8 mouse cellular contexts compared by ENCODE assay signal in genomic region chr1:75458789-75459684, GRCm38 (mm10). TPM values are rescaled to one million over a fixed set of nuclear protein-coding genes. Genes with fewer than 3 reads are reported as not detected.
DNase-seq lines count a peak whose midpoint lies in the region; ATAC-seq and TF ChIP-seq lines count a peak whose summit lies in the region.

No protein-coding gene starts in this region.

- no peak for ATAC-seq in erythroblast, adult 5-6 weeks (replicated peaks; ENCODE audit: low FRiP score, poor library complexity, severe bottlenecking)
- peak; percentile 50; the same call in 1 of the 2 replicates for ATAC-seq in kidney, postnatal 0 days (replicated peaks; ENCODE audit: low FRiP score, low read depth)
- no peak for ATAC-seq in midbrain, embryonic 16.5 days
- ATAC-seq in inflammation-experienced regulatory T-cells, adult 6 months = no peak

- DNase-seq in frontal cortex, postnatal 36 days (ENCODE audit: low spot score in 2 of 2) = peak; percentile 74 to 81
- peak; percentile 74 for DNase-seq in kidney, postnatal 0 days (ENCODE audit: low spot score)
- no peak for DNase-seq in urinary bladder, postnatal 14 days (ENCODE audit: low spot score)

- 9% methylated on average over 23 of the region's 23 CpGs for WGBS in kidney, postnatal 0 days
- 16% methylated on average over 23 of the region's 23 CpGs for WGBS in midbrain, embryonic 16.5 days

- peaks cover 3% of the 10 kb centered on the region; the same call in 1 of the 2 replicates for H3K9me3 ChIP-seq in erythroblast, embryonic 14.5 days (ENCODE audit: control insufficient read depth, low read length)
- H3K9me3 ChIP-seq in E14TG2a.4 (ENCODE audit: low read length) = peaks cover 6% of the 10 kb centered on the region
- no peaks in the 10 kb centered on the region for H3K9me3 ChIP-seq in kidney, postnatal 0 days (replicated peaks; ENCODE audit: low read length)
- H3K9me3 ChIP-seq in midbrain, embryonic 16.5 days (replicated peaks; ENCODE audit: control insufficient read depth, low read length, poor library complexity, severe bottlenecking) = no peaks in the 10 kb centered on the region

- peaks cover 74% of the 10 kb centered on the region for H3K27me3 ChIP-seq in erythroblast, embryonic 14.5 days (ENCODE audit: control insufficient read depth)
- peaks cover 70% of the 10 kb centered on the region for H3K27me3 ChIP-seq in E14TG2a.4 (ENCODE audit: insufficient read depth, low read length)
- H3K27me3 ChIP-seq in kidney, postnatal 0 days (ENCODE audit: insufficient read depth, low read length) = no peaks in the 10 kb centered on the region
- H3K27me3 ChIP-seq in midbrain, embryonic 16.5 days (ENCODE audit: control insufficient read depth, insufficient read depth, low read depth, low read length) = no peaks in the 10 kb centered on the region

- H3K4me1 ChIP-seq in erythroblast, embryonic 14.5 days (ENCODE audit: control insufficient read depth) = peaks cover 54% of the 10 kb centered on the region
- H3K4me1 ChIP-seq in E14TG2a.4 (replicated peaks; ENCODE audit: low read depth, low read length) = peaks cover 23% of the 10 kb centered on the region
- peaks cover 19% of the 10 kb centered on the region for H3K4me1 ChIP-seq in kidney, postnatal 0 days (replicated peaks; ENCODE audit: insufficient read depth, low read length)
- peaks cover 32% of the 10 kb centered on the region for H3K4me1 ChIP-seq in midbrain, embryonic 16.5 days (ENCODE audit: control insufficient read depth, insufficient read depth, low read length)

- peak overlapping the region; percentile 55 for H3K4me2 ChIP-seq in kidney, postnatal 0 days (ENCODE audit: low read length)
- peak overlapping the region; percentile 56 for H3K4me2 ChIP-seq in midbrain, embryonic 16.5 days (ENCODE audit: low read length)

- H3K9ac ChIP-seq in kidney, postnatal 0 days (ENCODE audit: low read depth, low read length) = peak overlapping the region; percentile 44
- peak overlapping the region; percentile 58 for H3K9ac ChIP-seq in midbrain, embryonic 16.5 days (ENCODE audit: low read depth, low read length)

- no peak for TF ChIP-seq CTCF in E14TG2a.4 (conservative IDR thresholded peaks at IDR 0.05; ENCODE audit: low read length)
- no peak for TF ChIP-seq CTCF in kidney, postnatal 0 days (IDR thresholded peaks at IDR 0.05; ENCODE audit: low read depth)

- H3K27ac ChIP-seq in kidney, postnatal 0 days = peak overlapping the region; percentile 85
- H3K27ac ChIP-seq in midbrain, embryonic 16.5 days (ENCODE audit: low read length) = peak overlapping the region; percentile 78

- H3K36me3 ChIP-seq in erythroblast, embryonic 14.5 days (ENCODE audit: control insufficient read depth) = no peaks in the 10 kb centered on the region; the same call in 1 of the 2 replicates
- no peaks in the 10 kb centered on the region for H3K36me3 ChIP-seq in E14TG2a.4 (ENCODE audit: insufficient read depth, low read length)
- H3K36me3 ChIP-seq in kidney, postnatal 0 days (ENCODE audit: insufficient read depth, low read length) = no peaks in the 10 kb centered on the region
- H3K36me3 ChIP-seq in midbrain, embryonic 16.5 days (ENCODE audit: control insufficient read depth, insufficient read depth, low read length) = no peaks in the 10 kb centered on the region

- peak overlapping the region; percentile 23 for H3K4me3 ChIP-seq in erythroblast, embryonic 14.5 days (replicated peaks)
- peak overlapping the region; percentile 65 for H3K4me3 ChIP-seq in E14TG2a.4 (replicated peaks; ENCODE audit: low read length)
- H3K4me3 ChIP-seq in kidney, postnatal 0 days (replicated peaks; ENCODE audit: low read depth, low read length) = peak overlapping the region; percentile 29
- H3K4me3 ChIP-seq in midbrain, embryonic 16.5 days (ENCODE audit: low read depth, low read length) = peak overlapping the region; percentile 28

RNA-seq across cellular contexts. Expression of gene Asic4, which starts 8.8 kb away (rescaled TPM):
- 0.02 TPM in 1 of 2 replicates, not detected in the other for polyA plus RNA-seq in erythroblast, embryonic 14.5 days (2012)
- total RNA-seq in erythroblast, adult 5-6 weeks (2015; ENCODE audit: low replicate concordance) = not detected in 2 replicates
- total RNA-seq in erythroblast, adult 5-6 weeks (2017; ENCODE audit: low replicate concordance) = not detected in 2 replicates
- 0.40 and 0.45 TPM in 2 replicates for polyA plus RNA-seq in kidney, postnatal 0 days (2015; fragmentation: Nextera tagmentation; extraction: Ambion mirVana)
- 45.4 and 54.8 TPM in 2 replicates for polyA plus RNA-seq in midbrain, embryonic 16.5 days (2015; fragmentation: Nextera tagmentation; extraction: Ambion mirVana)
- not detected for polyA plus RNA-seq in inflammation-experienced regulatory T-cells, adult 6 months (2017; shearing (Covaris generic))

RNA-seq across cellular contexts. Expression of gene Chpf, which starts 20.1 kb away (rescaled TPM):
- 0.26 and 0.30 TPM in 2 replicates for polyA plus RNA-seq in erythroblast, embryonic 14.5 days (2012)
- 0.42 TPM in 1 of 2 replicates, not detected in the other for total RNA-seq in erythroblast, adult 5-6 weeks (2015; ENCODE audit: low replicate concordance)
- total RNA-seq in erythroblast, adult 5-6 weeks (2017; ENCODE audit: low replicate concordance) = 0.26 and 1.3 TPM in 2 replicates
- 37.1 and 38.3 TPM in 2 replicates for polyA plus RNA-seq in kidney, postnatal 0 days (2015; fragmentation: Nextera tagmentation; extraction: Ambion mirVana)
- 34.8 and 37.5 TPM in 2 replicates for polyA plus RNA-seq in midbrain, embryonic 16.5 days (2015; fragmentation: Nextera tagmentation; extraction: Ambion mirVana)
- 1 to 10 TPM; 5.5 to 6.9 (median 5.6) TPM for polyA plus RNA-seq in inflammation-experienced regulatory T-cells, adult 6 months (2017; shearing (Covaris generic))

RNA-seq across cellular contexts. Expression of gene Tmem198, which starts 20.3 kb away (rescaled TPM):
- 0.04 and 0.13 TPM in 2 replicates for polyA plus RNA-seq in erythroblast, embryonic 14.5 days (2012)
- not detected in 2 replicates for total RNA-seq in erythroblast, adult 5-6 weeks (2015; ENCODE audit: low replicate concordance)
- total RNA-seq in erythroblast, adult 5-6 weeks (2017; ENCODE audit: low replicate concordance) = not detected in 2 replicates
- polyA plus RNA-seq in kidney, postnatal 0 days (2015; fragmentation: Nextera tagmentation; extraction: Ambion mirVana) = 0.61 and 1.3 TPM in 2 replicates
- 52.0 and 56.7 TPM in 2 replicates for polyA plus RNA-seq in midbrain, embryonic 16.5 days (2015; fragmentation: Nextera tagmentation; extraction: Ambion mirVana)
- under 1 TPM in 1 of 3 experiments, not detected in 2; 0.24 TPM for polyA plus RNA-seq in inflammation-experienced regulatory T-cells, adult 6 months (2017; shearing (Covaris generic))

RNA-seq across cellular contexts. Expression of gene Gmppa, which starts 23.3 kb away (rescaled TPM):
- polyA plus RNA-seq in erythroblast, embryonic 14.5 days (2012) = 11.6 and 12.7 TPM in 2 replicates
- 2.9 and 14.4 TPM in 2 replicates for total RNA-seq in erythroblast, adult 5-6 weeks (2015; ENCODE audit: low replicate concordance)
- total RNA-seq in erythroblast, adult 5-6 weeks (2017; ENCODE audit: low replicate concordance) = 6.1 and 20.1 TPM in 2 replicates
- 69.5 and 72.5 TPM in 2 replicates for polyA plus RNA-seq in kidney, postnatal 0 days (2015; fragmentation: Nextera tagmentation; extraction: Ambion mirVana)
- polyA plus RNA-seq in midbrain, embryonic 16.5 days (2015; fragmentation: Nextera tagmentation; extraction: Ambion mirVana) = 79.7 and 81.3 TPM in 2 replicates
- polyA plus RNA-seq in inflammation-experienced regulatory T-cells, adult 6 months (2017; shearing (Covaris generic)) = 10 to 100 TPM; 44.2 to 67.2 (median 62.7) TPM

RNA-seq across cellular contexts. Expression of gene Obsl1, which starts 47.2 kb away (rescaled TPM):
- polyA plus RNA-seq in erythroblast, embryonic 14.5 days (2012) = 0.12 and 0.15 TPM in 2 replicates
- not detected in 2 replicates for total RNA-seq in erythroblast, adult 5-6 weeks (2015; ENCODE audit: low replicate concordance)
- not detected in 2 replicates for total RNA-seq in erythroblast, adult 5-6 weeks (2017; ENCODE audit: low replicate concordance)
- 35.0 and 42.6 TPM in 2 replicates for polyA plus RNA-seq in kidney, postnatal 0 days (2015; fragmentation: Nextera tagmentation; extraction: Ambion mirVana)
- 23.1 and 24.2 TPM in 2 replicates for polyA plus RNA-seq in midbrain, embryonic 16.5 days (2015; fragmentation: Nextera tagmentation; extraction: Ambion mirVana)
- not detected for polyA plus RNA-seq in inflammation-experienced regulatory T-cells, adult 6 months (2017; shearing (Covaris generic))

Comparison
In these comparisons a context has a peak if more than half of its experiments do, and no peak if none do; other contexts are left out.
1. RNA of gene Asic4, which starts 8.8 kb away (polyA plus RNA-seq): 45.4 to 54.8 TPM in midbrain, embryonic 16.5 days; 0.40 to 0.45 TPM in kidney, postnatal 0 days, 0.02 TPM in erythroblast, embryonic 14.5 days and not detected in inflammation-experienced regulatory T-cells, adult 6 months; every median in the first group is over 10 times any median in the second.
2. RNA of gene Tmem198, which starts 20.3 kb away (polyA plus RNA-seq): 52.0 to 56.7 TPM in midbrain, embryonic 16.5 days; 0.61 to 1.3 TPM in kidney, postnatal 0 days, 0.24 TPM in inflammation-experienced regulatory T-cells, adult 6 months and 0.04 to 0.13 TPM in erythroblast, embryonic 14.5 days; every median in the first group is over 10 times any median in the second.
3. Peak in every context shown above with its lines, with median percentiles within 50 percentile points of each other: H3K4me3 ChIP-seq.